Mouse (Mus musculus) granulocyte monocyte progenitor cell, adult 5-6 weeks (primary cell): ENCODE data around the gene Nthl1. TPM values are rescaled to one million over a fixed set of nuclear protein-coding genes. Genes with fewer than 3 reads are reported as not detected.

Source experiments
- ATAC-seq: replicated peaks from 2 replicates; pipeline ENCODE4 v1.8.0; 2016; ENCODE audit warnings: mild to moderate bottlenecking, moderate TSS enrichment, inconsistent platforms; ENCODE audit not compliant: poor library complexity, severe bottlenecking
- total RNA-seq, 2 experiments: library from RNA; stranded (forward) in 1 of 2; stranded (reverse) in 1 of 2; fragments of 200-712, 200-1000 nt in 1 of 2; fragments of >200 nt in 1 of 2; fragmentation: Nextera tagmentation in 1 of 2; gene quantifications; 2 replicates each; pipeline ENCODE4 v1.2.3; 2014 to 2017

Nthl1 gene
- total RNA-seq, 2 experiments from 2014 or later = 11.8 to 15.7 TPM

DNA sequence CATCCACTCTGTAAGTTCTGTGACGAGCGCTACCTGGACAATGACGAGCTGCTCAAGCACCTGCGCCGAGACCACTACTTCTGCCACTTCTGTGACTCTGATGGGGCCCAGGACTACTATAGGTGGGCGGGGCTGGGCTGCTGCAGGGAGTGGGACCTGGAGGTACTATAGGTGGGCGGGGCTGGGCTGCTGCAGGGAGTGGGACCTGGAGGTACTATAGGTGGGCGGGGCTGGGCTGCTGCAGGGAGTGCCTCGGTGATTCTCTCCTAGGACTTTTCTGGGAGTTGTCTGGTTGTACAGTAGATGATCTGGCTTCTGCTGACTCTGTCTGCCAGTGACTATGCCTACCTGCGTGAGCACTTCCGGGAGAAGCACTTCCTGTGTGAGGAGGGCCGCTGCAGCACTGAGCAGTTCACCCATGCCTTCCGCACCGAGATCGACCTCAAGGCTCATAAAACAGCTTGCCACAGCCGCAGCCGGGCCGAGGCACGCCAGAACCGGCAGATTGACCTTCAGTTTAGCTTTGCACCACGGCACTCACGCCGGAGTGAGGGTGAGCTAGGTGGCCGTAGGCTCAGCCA, 45.1 kb downstream of the Nthl1 start:
- ATAC-seq = no peak

DNA sequence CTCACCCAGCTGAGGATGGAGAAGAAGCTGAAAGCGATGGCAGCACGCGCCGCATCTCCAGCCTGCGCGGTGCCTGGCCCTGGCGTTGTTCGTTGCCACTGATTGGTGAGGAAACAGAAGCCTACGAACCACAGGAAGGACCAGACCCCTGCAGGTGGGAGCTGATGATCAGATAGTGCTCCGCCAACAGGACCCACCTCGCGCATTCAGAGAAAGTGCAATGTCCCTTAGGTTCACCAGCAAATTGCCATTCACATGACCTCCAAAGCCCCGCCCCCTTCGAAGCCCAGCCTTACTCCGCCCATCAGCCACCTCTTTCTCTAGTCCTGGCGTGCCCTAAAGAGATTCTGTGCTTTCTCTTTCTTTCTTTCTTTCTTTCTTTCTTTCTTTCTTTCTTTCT, 54.0 kb downstream of the Nthl1 start:
- peak; percentile 67 for ATAC-seq

DNA sequence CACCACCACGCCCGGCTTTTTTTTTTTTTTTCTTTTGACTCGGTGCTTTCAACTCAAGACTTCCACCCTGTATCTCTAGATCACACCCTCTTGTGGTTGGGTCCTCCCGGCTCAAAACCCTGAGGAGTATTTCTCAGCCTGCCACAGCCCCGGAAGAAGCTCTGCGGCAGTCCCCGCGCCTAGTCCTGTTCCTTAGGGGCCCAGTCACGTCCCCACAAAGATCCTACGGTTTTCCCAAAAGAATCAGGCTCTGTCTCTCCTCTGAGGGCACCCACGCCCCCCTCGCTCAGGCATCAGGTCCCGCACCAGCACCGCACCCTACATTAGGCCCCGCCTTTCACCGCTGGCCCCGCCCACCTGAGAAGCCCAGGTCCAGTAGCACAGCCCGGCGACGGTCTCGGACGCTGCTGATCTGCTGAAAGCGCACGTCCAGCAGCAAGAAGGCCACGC, 54.7 kb downstream of the Nthl1 start:
- peak; percentile 73 for ATAC-seq

DNA sequence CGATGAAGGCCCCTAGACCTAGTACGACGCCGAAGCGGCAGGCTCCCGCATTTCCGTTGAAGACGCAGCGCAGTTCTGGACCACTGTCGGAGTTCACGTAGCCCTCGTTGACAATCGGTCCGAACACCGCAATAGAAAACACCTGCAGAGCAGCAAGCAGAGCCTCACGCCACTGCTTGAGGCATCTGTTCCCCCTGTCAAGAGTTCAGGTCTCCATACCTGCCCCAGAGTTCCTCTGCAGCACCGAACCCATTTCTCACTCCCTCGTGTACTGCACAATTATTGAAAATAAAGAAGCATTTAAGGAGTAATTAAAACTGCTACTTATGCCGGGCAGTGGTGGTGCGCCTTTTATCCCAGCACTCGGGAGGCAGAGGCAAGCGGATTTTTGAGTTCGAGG, 55.1 kb downstream of the Nthl1 start:
- no peak for ATAC-seq

Other genes with a start within 250 kb of the Nthl1 start
- 243 and 246 TPM in 2 replicates for gene Rnps1, start 218.1 kb upstream of the Nthl1 start, total RNA-seq (2014; fragmentation: Nextera tagmentation)
- 179 and 181 TPM in 2 replicates for gene Rnps1, start 218.1 kb upstream of the Nthl1 start, total RNA-seq (2017)
- 59.1 and 62.1 TPM in 2 replicates for gene Eci1, start 206.0 kb upstream of the Nthl1 start, total RNA-seq (2014; fragmentation: Nextera tagmentation)
- gene Eci1, start 206.0 kb upstream of the Nthl1 start, total RNA-seq (2017) = 36.6 and 39.9 TPM in 2 replicates
- 2.3 and 2.8 TPM in 2 replicates for gene Dnase1l2, start 189.6 kb upstream of the Nthl1 start, total RNA-seq (2014; fragmentation: Nextera tagmentation)
- 0.72 and 1.3 TPM in 2 replicates for gene Dnase1l2, start 189.6 kb upstream of the Nthl1 start, total RNA-seq (2017)
- gene E4f1, start 162.4 kb upstream of the Nthl1 start, total RNA-seq (2014; fragmentation: Nextera tagmentation) = 20.6 and 45.1 TPM in 2 replicates
- gene E4f1, start 162.4 kb upstream of the Nthl1 start, total RNA-seq (2017) = 9.5 and 21.7 TPM in 2 replicates
- 22.9 and 25.4 TPM in 2 replicates for gene Pgp, start 162.3 kb upstream of the Nthl1 start, total RNA-seq (2014; fragmentation: Nextera tagmentation)
- 11.6 and 15.2 TPM in 2 replicates for gene Pgp, start 162.3 kb upstream of the Nthl1 start, total RNA-seq (2017)
- 2.2 TPM in 1 of 2 replicates, not detected in the other for gene Bricd5, start 158.8 kb upstream of the Nthl1 start, total RNA-seq (2014; fragmentation: Nextera tagmentation)
- 0.22 TPM in 1 of 2 replicates, not detected in the other for gene Bricd5, start 158.8 kb upstream of the Nthl1 start, total RNA-seq (2017)
- gene Mlst8, start 153.6 kb upstream of the Nthl1 start, total RNA-seq (2014; fragmentation: Nextera tagmentation) = 21.2 and 21.6 TPM in 2 replicates
- gene Mlst8, start 153.6 kb upstream of the Nthl1 start, total RNA-seq (2017) = 21.8 and 27.8 TPM in 2 replicates
- not detected in 2 replicates for gene Caskin1, start 144.1 kb upstream of the Nthl1 start, total RNA-seq (2014; fragmentation: Nextera tagmentation)
- gene Caskin1, start 144.1 kb upstream of the Nthl1 start, total RNA-seq (2017) = not detected in 2 replicates
- 83.9 and 102 TPM in 2 replicates for gene Traf7, start 104.7 kb upstream of the Nthl1 start, total RNA-seq (2014; fragmentation: Nextera tagmentation)
- 61.5 and 104 TPM in 2 replicates for gene Traf7, start 104.7 kb upstream of the Nthl1 start, total RNA-seq (2017)
- gene Rab26, start 98.5 kb upstream of the Nthl1 start, total RNA-seq (2014; fragmentation: Nextera tagmentation) = 0.77 TPM in 1 of 2 replicates, not detected in the other
- gene Rab26, start 98.5 kb upstream of the Nthl1 start, total RNA-seq (2017) = 1.1 TPM in 1 of 2 replicates, not detected in the other
- 18.9 and 19.0 TPM in 2 replicates for gene Pkd1, start 82.8 kb upstream of the Nthl1 start, total RNA-seq (2014; fragmentation: Nextera tagmentation)
- gene Pkd1, start 82.8 kb upstream of the Nthl1 start, total RNA-seq (2017) = 5.9 and 9.1 TPM in 2 replicates
- gene Tsc2, start 50 bp upstream of the Nthl1 start, total RNA-seq (2014; fragmentation: Nextera tagmentation) = 61.9 and 83.7 TPM in 2 replicates
- 25.1 and 41.3 TPM in 2 replicates for gene Tsc2, start 50 bp upstream of the Nthl1 start, total RNA-seq (2017)
- gene Slc9a3r2, start 17.6 kb downstream of the Nthl1 start, total RNA-seq (2014; fragmentation: Nextera tagmentation) = 0.45 and 1.0 TPM in 2 replicates
- gene Slc9a3r2, start 17.6 kb downstream of the Nthl1 start, total RNA-seq (2017) = 1.8 and 3.0 TPM in 2 replicates
- gene Npw, start 25.8 kb downstream of the Nthl1 start, total RNA-seq (2014; fragmentation: Nextera tagmentation) = not detected in 2 replicates
- 0.82 TPM in 1 of 2 replicates, not detected in the other for gene Npw, start 25.8 kb downstream of the Nthl1 start, total RNA-seq (2017)
- gene Zfp598, start 37.0 kb downstream of the Nthl1 start, total RNA-seq (2014; fragmentation: Nextera tagmentation) = 18.2 and 40.4 TPM in 2 replicates
- 16.1 and 17.8 TPM in 2 replicates for gene Zfp598, start 37.0 kb downstream of the Nthl1 start, total RNA-seq (2017)
- gene Syngr3, start 57.3 kb downstream of the Nthl1 start, total RNA-seq (2014; fragmentation: Nextera tagmentation) = not detected in 2 replicates
- not detected in 2 replicates for gene Syngr3, start 57.3 kb downstream of the Nthl1 start, total RNA-seq (2017)
- 28.9 and 33.2 TPM in 2 replicates for gene Gfer, start 63.5 kb downstream of the Nthl1 start, total RNA-seq (2014; fragmentation: Nextera tagmentation)
- gene Gfer, start 63.5 kb downstream of the Nthl1 start, total RNA-seq (2017) = 45.1 and 64.0 TPM in 2 replicates
- gene Noxo1, start 63.6 kb downstream of the Nthl1 start, total RNA-seq (2014; fragmentation: Nextera tagmentation) = 1.4 TPM in 1 of 2 replicates, not detected in the other
- 0.60 and 2.1 TPM in 2 replicates for gene Noxo1, start 63.6 kb downstream of the Nthl1 start, total RNA-seq (2017)
- gene Tbl3, start 75.0 kb downstream of the Nthl1 start, total RNA-seq (2014; fragmentation: Nextera tagmentation) = 39.5 and 44.5 TPM in 2 replicates
- 44.1 and 54.9 TPM in 2 replicates for gene Tbl3, start 75.0 kb downstream of the Nthl1 start, total RNA-seq (2017)
- 1.2 TPM in 1 of 2 replicates, not detected in the other for gene Rnf151, start 85.4 kb downstream of the Nthl1 start, total RNA-seq (2014; fragmentation: Nextera tagmentation)
- gene Rnf151, start 85.4 kb downstream of the Nthl1 start, total RNA-seq (2017) = not detected in 2 replicates
- 4,639 and 4,919 TPM in 2 replicates for gene Rps2, start 85.4 kb downstream of the Nthl1 start, total RNA-seq (2014; fragmentation: Nextera tagmentation)
- gene Rps2, start 85.4 kb downstream of the Nthl1 start, total RNA-seq (2017) = 1,990 and 2,495 TPM in 2 replicates
- gene Ndufb10, start 91.8 kb downstream of the Nthl1 start, total RNA-seq (2014; fragmentation: Nextera tagmentation) = 247 and 248 TPM in 2 replicates
- 237 and 286 TPM in 2 replicates for gene Ndufb10, start 91.8 kb downstream of the Nthl1 start, total RNA-seq (2017)
- 0.73 TPM in 1 of 2 replicates, not detected in the other for gene Rpl3l, start 95.1 kb downstream of the Nthl1 start, total RNA-seq (2014; fragmentation: Nextera tagmentation)
- 0.52 TPM in 1 of 2 replicates, not detected in the other for gene Rpl3l, start 95.1 kb downstream of the Nthl1 start, total RNA-seq (2017)
- 255 and 331 TPM in 2 replicates for gene Msrb1, start 104.0 kb downstream of the Nthl1 start, total RNA-seq (2014; fragmentation: Nextera tagmentation)
- 160 and 195 TPM in 2 replicates for gene Msrb1, start 104.0 kb downstream of the Nthl1 start, total RNA-seq (2017)
- not detected in 2 replicates for gene Hs3st6, start 120.3 kb downstream of the Nthl1 start, total RNA-seq (2014; fragmentation: Nextera tagmentation)
- not detected in 2 replicates for gene Hs3st6, start 120.3 kb downstream of the Nthl1 start, total RNA-seq (2017)
- gene Meiob, start 171.6 kb downstream of the Nthl1 start, total RNA-seq (2014; fragmentation: Nextera tagmentation) = not detected in 2 replicates
- not detected in 2 replicates for gene Meiob, start 171.6 kb downstream of the Nthl1 start, total RNA-seq (2017)
- 35.3 and 46.1 TPM in 2 replicates for gene Hagh, start 207.5 kb downstream of the Nthl1 start, total RNA-seq (2014; fragmentation: Nextera tagmentation)
- gene Hagh, start 207.5 kb downstream of the Nthl1 start, total RNA-seq (2017) = 18.2 and 45.8 TPM in 2 replicates
- 13.7 and 15.1 TPM in 2 replicates for gene Fahd1, start 217.7 kb downstream of the Nthl1 start, total RNA-seq (2014; fragmentation: Nextera tagmentation)
- 11.4 and 14.3 TPM in 2 replicates for gene Fahd1, start 217.7 kb downstream of the Nthl1 start, total RNA-seq (2017)
- gene Igfals, start 233.3 kb downstream of the Nthl1 start, total RNA-seq (2014; fragmentation: Nextera tagmentation) = not detected in 2 replicates
- not detected in 2 replicates for gene Igfals, start 233.3 kb downstream of the Nthl1 start, total RNA-seq (2017)